Mouse (Mus musculus) monocyte, adult 2 months (primary cell): Measurements from ENCODE around the gene 4930516K23Rik.
A peak's percentile ranks its signal among the peaks of the same experiment; 100 is the strongest.

Experiments
- DNase-seq, 2 experiments: peaks; one replicate each; pipeline ENCODE4 v3.0.0; 2022; ENCODE audit warnings: low spot score in 2 of 2, low read depth in 1 of 2

4930516K23Rik gene

DNA sequence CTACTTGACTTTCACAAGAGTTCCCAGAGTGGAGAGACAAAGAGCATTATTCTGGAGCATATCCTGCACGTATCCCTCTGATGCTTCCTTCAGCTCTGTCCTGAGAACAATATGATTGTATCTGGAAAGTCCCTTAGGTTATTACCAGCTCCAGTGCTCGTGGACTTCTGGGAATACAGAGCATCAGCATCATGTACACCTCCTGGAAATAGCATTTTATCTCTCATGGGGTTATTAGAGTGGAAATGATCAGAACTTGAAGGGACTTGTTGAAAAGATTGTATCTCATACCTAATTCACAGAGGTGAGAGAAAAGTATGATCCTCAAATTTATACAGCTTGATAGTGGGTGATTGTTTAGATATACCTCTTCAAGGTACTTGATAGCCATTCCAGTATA lies at the start of gene 4930516K23Rik:
Gene 4930516K23Rik (minus strand): TSS at position 101 of the 400 bp plus-strand sequence.
- no peak for DNase-seq

DNA sequence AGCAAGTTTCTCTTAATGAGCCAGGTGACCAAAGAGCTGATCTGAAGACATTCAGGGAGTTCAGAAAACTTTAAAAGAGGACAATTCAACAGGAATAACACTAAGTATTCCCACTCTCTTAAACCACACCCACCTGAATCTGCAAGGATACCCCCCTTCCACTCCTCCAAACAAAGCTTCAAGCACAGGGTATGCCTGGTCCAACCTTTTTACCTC lies 43.4 kb upstream of the 4930516K23Rik start, which contains the start of gene Olfr646:
Gene Olfr646 (plus strand): TSS at position 117 of the 216 bp plus-strand sequence.
- DNase-seq = no peak

DNA sequence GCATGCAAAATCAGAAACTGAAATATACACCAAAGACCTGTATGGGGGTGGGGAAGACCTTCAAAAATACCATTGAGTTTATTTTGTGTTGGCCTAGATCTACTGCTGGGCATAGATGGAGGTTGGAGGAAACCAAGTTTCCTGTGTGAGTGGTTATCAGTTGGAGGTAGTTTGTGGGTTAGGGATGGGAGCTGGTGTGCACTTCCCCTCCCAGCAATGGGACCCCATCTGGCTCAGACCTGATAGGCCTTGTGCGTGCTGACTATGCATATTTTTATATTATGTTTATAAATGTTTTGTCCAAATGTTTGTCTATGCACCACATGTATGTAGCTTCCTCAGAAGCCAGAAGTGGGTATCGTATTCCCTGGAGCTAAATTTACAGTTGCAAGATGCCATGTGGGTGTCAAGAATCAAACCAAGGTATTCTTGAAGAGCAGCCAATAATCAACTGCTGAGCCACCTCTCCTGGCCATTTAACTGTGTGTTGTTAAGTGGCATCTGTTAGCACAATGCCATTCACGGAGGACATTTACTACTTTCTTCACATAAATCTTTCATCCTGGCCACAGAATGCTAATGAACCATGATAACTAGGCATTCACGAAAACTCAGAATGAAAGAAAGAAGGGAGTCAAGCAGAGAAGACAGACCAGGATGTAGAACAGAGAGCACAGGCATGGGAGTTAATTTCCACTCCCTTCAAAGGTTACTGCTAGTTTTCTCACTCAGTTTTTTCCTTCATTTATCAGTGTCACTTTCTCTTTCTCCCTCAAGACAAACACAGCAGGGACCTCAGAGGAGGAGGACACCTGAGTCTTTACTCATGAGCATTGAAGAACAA lies 42.9 kb upstream of the 4930516K23Rik start:
- no peak for DNase-seq

DNA sequence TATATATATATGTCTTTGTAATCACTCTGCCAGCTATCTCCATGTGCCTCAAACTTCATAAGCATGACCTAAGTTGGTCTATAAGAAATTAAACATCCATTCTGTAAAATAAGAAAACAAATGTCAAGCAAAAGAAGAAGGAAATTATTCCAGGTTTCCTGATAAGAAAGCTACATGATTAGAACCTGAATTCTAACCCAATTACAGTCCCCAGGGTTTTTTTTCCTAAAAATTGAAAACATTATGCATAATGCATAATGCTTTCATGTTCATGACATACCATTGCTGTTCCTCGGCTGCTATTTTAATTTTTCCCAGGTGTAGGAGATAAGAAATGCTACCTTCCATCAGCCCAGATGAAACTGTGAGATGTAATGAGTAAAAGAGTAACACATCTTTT lies 24.1 kb upstream of the 4930516K23Rik start, which contains the start of gene Olfr645:
Gene Olfr645 (minus strand): TSS at position 101 of the 400 bp plus-strand sequence.
- no peak for DNase-seq

DNA sequence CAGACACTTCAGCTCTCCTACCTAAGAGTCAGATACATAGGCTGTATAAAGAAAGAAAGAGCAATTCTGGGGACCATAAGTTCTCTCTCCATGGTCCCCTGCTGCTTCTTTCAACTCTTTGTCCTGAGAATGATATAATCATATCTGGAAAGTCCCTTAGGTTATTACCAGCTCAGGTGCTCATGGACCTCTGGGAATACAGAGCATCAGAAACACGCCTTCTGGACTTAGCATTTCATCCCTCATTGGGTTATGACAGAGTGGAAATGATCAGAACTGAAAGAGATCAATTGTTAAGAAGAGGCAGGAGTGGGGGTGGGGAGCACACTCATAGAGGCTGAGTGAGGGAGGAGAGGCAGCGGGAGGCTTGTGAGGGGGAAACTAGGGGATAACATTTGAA lies 10.5 kb upstream of the 4930516K23Rik start, which contains the start of gene Olfr644:
Gene Olfr644 (minus strand): TSS at position 101 of the 400 bp plus-strand sequence.
- DNase-seq = no peak

DNA sequence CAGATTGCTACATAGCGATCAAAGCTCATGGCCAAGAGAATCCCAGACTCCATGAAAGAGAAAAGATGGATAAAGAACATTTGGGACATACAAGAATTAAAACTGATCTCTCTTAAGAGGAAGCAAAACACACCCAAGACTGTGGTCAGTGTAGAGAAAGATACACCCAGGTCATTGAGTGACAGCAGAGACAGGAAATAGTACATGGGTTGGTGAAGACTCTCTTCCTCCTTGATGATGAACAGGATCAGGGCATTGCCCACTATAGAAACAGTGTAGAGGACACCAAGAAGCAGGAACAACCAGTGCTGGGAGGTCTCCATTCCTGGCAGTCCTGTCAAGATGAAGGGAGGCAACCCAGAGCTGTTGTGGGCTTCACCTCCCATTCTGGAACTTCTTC lies 2.0 kb downstream of the 4930516K23Rik start:
- no peak for DNase-seq

DNA sequence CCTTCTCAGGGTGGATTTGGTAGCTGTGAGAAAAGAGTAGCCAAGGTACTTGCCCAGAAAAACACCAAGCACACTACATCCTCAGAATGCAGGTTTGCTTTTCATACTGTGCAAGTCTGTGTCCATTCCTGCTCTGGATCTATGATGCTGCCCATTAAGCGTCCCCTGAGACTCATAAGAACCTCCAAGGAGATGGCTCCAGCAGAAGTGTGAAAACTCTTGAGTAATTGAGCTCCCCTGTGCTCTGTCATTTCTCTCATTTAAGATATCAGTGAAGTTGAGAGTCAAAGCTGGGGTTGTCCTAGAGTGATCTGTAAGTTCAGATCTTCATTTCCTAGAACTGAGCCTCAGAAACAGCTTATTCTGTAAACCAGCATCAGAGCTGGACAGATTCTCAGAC lies 8.7 kb downstream of the 4930516K23Rik start, which contains the start of gene Olfr642:
Gene Olfr642 (minus strand): TSS at position 101 of the 400 bp plus-strand sequence.
- no peak for DNase-seq

DNA sequence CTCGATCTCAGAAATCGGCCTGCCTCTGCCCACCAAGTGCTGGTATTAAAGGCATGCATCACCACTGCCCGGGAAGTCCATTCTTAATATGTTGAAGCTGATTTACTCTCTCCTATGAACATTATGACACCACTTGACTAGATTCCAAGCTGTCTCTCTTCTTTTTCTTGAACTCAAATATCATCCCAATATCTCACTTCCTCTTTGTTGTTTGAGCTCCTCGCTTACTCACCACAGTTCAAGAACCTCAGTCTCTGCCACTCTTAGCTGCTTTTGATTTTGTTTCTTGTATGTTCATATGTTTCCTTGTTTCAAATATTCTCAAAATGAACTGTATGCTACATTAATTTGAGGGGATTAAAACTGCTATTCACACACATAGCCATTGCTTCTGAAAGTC lies 10.5 kb downstream of the 4930516K23Rik start:
- no peak for DNase-seq

DNA sequence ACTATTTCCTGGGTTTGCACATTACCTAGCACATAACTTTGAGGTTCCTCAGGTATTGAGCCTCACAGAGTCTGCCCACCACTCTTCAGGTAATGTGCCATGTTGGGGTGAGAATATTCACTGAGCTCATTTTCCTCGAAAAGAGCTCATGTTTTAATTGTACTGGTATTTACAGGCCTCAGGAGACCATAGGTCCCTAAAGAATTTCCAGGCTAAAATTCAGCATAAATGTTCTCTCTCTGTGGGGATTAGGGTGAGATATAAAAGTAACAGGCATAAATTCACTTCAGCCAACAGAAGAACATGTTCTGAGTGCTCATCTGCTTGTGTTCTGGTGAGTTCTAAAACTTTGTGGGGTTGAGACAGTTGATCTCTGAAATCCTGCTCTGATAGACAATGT lies 26.1 kb downstream of the 4930516K23Rik start, which contains the start of gene Olfr641:
Gene Olfr641 (plus strand): TSS at position 301 of the 400 bp plus-strand sequence.
- no peak for DNase-seq

DNA sequence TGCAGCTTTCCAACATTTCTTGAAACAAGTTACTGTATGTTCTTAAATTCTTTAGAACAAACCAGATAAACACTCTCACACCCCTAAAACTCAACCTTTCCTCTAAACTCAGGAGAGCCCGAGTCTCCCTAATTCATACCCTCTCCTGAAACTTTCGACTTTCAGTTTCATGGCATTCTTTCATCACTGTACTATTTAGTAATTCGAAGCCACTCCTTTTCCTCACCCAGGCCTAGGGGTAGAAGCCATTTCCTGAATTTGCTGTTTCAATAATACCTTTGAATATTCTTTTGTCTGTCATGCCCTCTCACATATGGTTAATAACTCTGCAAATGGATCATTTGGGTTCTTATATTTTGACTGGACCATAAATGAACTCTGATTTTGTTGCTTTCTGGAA lies 34.3 kb downstream of the 4930516K23Rik start:
- DNase-seq = no peak

DNA sequence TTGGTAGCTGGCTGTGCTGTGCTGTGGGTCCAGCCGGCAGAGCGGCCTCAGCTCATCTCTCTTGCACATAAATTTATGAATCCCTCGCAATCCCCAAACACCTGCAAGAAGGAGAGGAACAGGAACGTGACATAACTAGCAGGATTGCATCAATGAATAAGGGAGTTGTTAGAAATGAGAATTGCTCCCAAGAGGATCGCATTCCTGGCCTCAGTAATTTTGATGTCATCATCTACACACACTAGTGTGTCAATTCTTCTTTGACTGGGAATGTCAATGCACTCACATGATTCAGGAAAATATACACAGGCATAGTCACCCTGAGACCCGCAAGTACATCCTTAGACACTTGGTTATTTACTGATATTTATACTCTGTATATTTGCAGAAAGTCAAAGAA lies 35.8 kb downstream of the 4930516K23Rik start, which contains the start of gene Olfr640:
Gene Olfr640 (minus strand): TSS at position 101 of the 400 bp plus-strand sequence.
- no peak for DNase-seq

DNA sequence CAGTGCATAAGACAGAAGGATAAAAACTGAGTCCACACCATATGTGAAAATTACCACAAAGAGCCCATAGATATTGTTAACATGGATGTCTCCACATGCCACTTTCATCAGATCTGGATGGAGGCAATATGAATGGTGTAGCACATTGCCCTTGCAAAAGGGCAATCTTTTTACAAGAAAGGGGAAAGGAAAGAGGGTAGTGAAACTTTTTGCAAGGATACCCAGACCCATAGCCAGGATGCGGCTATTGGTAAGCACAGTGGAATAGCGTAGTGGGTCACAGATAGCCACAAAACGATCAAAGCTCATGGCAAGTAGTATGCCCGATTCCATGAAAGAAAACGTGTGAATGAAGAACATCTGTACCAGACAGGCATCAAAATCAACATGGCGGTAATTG lies 39.6 kb downstream of the 4930516K23Rik start:
- DNase-seq = peak in 1 of 2 experiments; percentile 0

DNA sequence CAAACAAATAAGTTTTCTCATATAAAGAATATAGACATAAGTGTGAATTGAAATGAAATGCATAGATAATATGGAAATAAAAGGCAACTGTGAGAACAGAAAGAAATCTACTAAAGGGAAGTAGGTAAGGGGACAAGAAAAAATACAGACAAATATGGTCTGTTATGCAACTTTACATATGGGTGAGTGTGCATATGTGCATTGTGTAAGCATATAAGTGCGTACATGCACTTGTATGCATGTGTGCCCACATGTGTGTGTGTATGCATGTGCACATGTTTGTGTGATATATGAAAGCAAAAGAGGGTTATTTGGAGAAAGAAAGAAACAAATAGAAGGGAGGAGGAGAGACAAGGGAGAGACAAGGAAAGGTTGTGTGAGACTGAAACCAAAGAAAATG lies 42.3 kb downstream of the 4930516K23Rik start:
- DNase-seq = no peak

DNA sequence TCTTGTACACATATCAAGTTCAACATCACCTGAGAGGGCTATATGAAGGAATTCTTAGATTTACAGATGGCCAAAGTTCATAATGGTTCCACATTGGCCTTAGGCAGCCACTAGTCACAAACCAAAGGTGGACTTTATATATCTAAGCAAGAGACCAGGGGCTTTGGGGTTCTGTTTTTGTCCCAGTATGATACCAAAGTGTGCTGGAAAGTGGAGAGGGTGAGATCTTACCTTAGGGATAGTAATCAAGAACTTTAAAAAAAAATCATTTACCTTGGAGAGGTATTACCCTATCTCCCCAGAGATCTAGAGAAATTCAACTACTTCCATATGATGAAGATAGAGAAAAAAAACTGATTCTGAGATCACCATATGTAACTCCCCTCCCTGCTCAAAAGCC lies 44.0 kb downstream of the 4930516K23Rik start, which contains the start of gene Olfr639:
Gene Olfr639 (minus strand): TSS at position 101 of the 400 bp plus-strand sequence.
- DNase-seq = no peak
